Mouse (Mus musculus) heart, embryonic 12.5 days (tissue): Measurements from ENCODE around the gene Mex3a. TPM values are rescaled to one million over a fixed set of nuclear protein-coding genes. Genes with fewer than 3 reads are reported as not detected.

Experiments used
- ATAC-seq: fragments of 200-750 bp; cut with Nextera tagmentation; 2 replicates; pipeline ENCODE4 v1.8.0; 2017; ENCODE audit warnings: moderate TSS enrichment, moderate library complexity; ENCODE audit not compliant: insufficient number of reproducible peaks, low FRiP score
- H3K27ac ChIP-seq: fragments of 300-500 bp; sonication (generic); 2 replicates; pipeline ENCODE4 v1.5.1; 2016; ENCODE audit warnings: mild to moderate bottlenecking, moderate library complexity; ENCODE audit not compliant: poor library complexity, severe bottlenecking
- H3K27me3 ChIP-seq: fragments of 300-500 bp; sonication (generic); replicated peaks from 2 replicates; pipeline ENCODE4 v1.6.1; 2016; ENCODE audit warnings: mild to moderate bottlenecking, moderate library complexity
- H3K36me3 ChIP-seq: fragments of 300-500 bp; sonication (generic); 2 replicates; pipeline ENCODE4 v1.6.1; 2016; ENCODE audit warnings: mild to moderate bottlenecking, moderate library complexity
- H3K4me1 ChIP-seq: fragments of 300-500 bp; sonication (generic); replicated peaks from 2 replicates; pipeline ENCODE4 v1.6.1; 2016; ENCODE audit warnings: mild to moderate bottlenecking
- H3K4me2 ChIP-seq: fragments of 300-500 bp; sonication (generic); 2 replicates; pipeline ENCODE4 v1.6.1; 2016; ENCODE audit warnings: mild to moderate bottlenecking, moderate library complexity
- H3K4me3 ChIP-seq: fragments of 300-500 bp; sonication (generic); 2 replicates; pipeline ENCODE4 v1.5.1; 2016; ENCODE audit warnings: mild to moderate bottlenecking
- H3K9ac ChIP-seq: fragments of 300-500 bp; sonication (generic); 2 replicates; pipeline ENCODE4 v1.6.1; 2016; ENCODE audit warnings: mild to moderate bottlenecking, moderate library complexity
- H3K9me3 ChIP-seq: fragments of 300-500 bp; sonication (generic); replicated peaks from 2 replicates; pipeline ENCODE4 v1.6.1; 2016; ENCODE audit warnings: mild to moderate bottlenecking, moderate library complexity
- WGBS: fragments of 180-500 bp; shearing (Covaris S2); methylation state at CpG from one replicate; pipeline ENCODE4 v1.1.7; 2016; 5-methylcytosine and 5-hydroxymethylcytosine counted together
- polyA plus RNA-seq: library from polyadenylated mRNA; unstranded; fragments of >200 nt; fragmentation: Nextera tagmentation; extraction: Ambion mirVana; gene quantifications from 2 replicates; pipeline ENCODE4 v1.2.1, GENCODE M21; 2016

Gene Mex3a
- polyA plus RNA-seq, 1 experiment from 2014 or later, result 11.8 TPM

DNA sequence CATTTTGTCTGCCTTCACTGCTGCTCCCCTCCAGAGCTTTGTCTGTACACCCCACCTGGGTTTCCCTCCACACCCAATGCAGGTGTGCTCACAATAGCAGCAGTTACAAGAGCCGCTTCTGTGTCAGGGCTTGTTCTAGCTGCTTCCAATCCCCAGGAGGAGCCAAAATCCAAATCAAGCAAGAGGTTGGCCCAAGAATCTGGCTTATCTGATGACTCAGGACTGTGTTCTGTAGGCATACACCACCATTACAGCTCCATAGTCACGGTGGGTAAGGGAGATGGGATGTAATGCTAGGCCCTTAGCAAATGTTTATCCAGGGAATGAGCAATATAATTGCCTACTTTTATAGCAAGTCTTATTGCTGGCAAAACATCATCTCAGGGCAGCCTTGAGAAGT lies 15.8 kb upstream of the Mex3a start:
- no peak overlapping the region for H3K27ac ChIP-seq
- no peak for ATAC-seq
- no peaks in the 10 kb centered on the region for H3K36me3 ChIP-seq
- no peak overlapping the region for H3K9ac ChIP-seq
- H3K9me3 ChIP-seq, result no peaks in the 10 kb centered on the region
- 81% methylated on average over 2 of the region's 2 CpGs for WGBS
- no peaks in the 10 kb centered on the region for H3K27me3 ChIP-seq
- peaks cover 29% of the 10 kb centered on the region for H3K4me1 ChIP-seq
- H3K4me2 ChIP-seq, result no peak overlapping the region
- no peak overlapping the region for H3K4me3 ChIP-seq

DNA sequence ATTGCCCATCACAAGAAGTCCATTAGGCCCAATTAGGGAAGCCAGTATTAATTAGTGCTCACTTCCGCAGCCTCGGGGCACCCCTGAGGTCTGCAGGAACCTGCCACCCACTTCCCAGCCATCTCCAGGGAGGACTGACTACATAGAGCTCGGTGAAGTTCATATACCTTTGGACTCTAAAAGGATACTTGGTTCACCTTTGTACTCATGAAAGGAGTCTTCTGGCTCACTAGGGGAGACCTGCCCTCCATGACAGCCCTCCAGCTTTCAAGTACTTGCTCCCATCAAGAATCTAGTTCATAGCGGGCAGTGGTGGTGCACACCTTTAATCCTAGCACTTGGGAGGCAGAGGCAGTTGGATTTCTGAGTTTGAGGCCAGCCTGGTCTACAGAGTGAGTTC lies 13.8 kb upstream of the Mex3a start:
- no peak overlapping the region for H3K4me2 ChIP-seq
- no peaks in the 10 kb centered on the region for H3K27me3 ChIP-seq
- 86% methylated on average over 4 of the region's 4 CpGs for WGBS

DNA sequence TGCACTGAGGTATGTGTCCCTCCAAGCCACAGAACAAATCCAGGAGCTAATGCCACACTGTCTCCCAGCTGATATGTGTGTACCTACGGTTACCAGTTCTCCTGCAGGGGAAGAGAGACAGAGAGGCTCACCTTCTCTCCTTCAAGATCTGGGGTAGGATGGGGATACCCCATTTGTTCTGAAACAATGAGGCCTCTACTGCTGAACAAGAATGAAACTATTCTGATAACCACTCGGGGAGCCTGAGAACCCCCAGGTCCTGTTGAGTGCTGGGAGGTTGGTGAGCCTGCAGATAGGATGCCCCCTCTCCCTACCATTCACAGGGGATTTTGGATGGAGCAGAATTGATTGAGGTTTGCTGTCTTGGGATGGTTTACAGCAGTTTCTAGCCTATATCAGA lies 12.1 kb upstream of the Mex3a start:
- Histone ChIP-seq H3K4me2 (no peak overlapping the region), H3K4me1 (no peaks in the 10 kb centered on the region), H3K27ac (no peak overlapping the region), H3K27me3 (no peaks in the 10 kb centered on the region), H3K9ac (no peak overlapping the region), H3K36me3 (peaks cover 20% of the 10 kb centered on the region), H3K9me3 (no peaks in the 10 kb centered on the region), H3K4me3 (no peak overlapping the region)
- WGBS, result 69% methylated on average over 2 of the region's 2 CpGs
- ATAC-seq, result no peak

More for the DNA sequence above, 13.8 kb upstream of the Mex3a start:
- Histone ChIP-seq H3K9ac (no peak overlapping the region), H3K27ac (no peak overlapping the region), H3K36me3 (0 out of 2 replicates have a peak, but pooled peaks cover 6% of the 10 kb centered on the region), H3K4me3 (no peak overlapping the region), H3K4me1 (peaks cover 9% of the 10 kb centered on the region), H3K9me3 (no peaks in the 10 kb centered on the region)
- ATAC-seq, result no peak

DNA sequence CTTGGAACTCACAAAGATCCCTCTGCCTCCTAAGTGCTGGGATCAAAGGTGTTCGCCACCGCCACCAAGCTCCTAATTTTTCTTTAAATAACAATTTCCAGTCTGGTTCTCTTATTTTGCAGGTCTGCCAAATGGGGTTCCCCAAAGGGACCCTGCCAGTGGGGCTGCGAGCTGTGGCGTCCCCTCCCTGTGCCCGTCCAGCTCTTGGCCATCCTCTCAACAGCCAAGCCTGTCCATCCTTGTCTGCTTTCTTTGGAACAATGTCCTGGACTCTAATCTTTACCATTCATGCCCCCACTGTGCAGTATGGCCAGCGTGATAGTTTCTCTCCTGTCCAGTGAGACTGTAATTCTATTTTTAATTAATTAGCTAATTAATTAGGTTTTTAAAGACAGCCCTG lies 11.0 kb upstream of the Mex3a start:
- 91% methylated on average over 6 of the region's 6 CpGs for WGBS
- Histone ChIP-seq H3K4me2 (no peak overlapping the region), H3K36me3 (peaks cover 23% of the 10 kb centered on the region), H3K4me1 (peaks cover 5% of the 10 kb centered on the region), H3K27ac (no peak overlapping the region), H3K9me3 (no peaks in the 10 kb centered on the region), H3K9ac (no peak overlapping the region), H3K27me3 (no peaks in the 10 kb centered on the region), H3K4me3 (no peak overlapping the region)
- no peak for ATAC-seq

DNA sequence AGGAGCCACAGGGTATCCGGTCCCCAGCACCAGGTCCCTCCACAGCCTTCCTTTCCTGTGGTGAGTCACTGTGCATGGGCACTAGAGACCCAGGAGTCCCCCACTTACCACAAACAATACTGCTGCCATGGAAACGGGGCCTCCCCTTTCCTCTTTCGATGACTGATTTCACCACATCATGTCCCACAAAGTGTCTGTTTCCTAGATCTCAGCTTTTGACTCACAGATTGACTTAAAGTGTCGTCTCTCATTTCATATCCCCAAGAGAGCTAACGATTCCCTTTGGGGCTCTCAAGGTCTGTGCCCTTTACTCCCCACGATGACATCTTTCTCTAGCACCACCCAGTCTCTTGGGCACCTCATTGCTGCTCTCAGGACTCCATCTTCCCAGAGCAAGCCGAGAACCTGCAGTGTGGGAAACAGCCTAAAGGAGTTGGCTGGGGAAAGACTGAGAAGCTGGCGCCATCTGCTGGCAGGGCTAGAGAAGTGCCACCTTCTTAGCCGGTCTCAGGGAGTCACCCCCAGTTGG lies 10.3 kb upstream of the Mex3a start:
- WGBS, result 28% methylated on average over 9 of the region's 9 CpGs
- no peak for ATAC-seq
- H3K4me2 ChIP-seq, result no peak overlapping the region

DNA sequence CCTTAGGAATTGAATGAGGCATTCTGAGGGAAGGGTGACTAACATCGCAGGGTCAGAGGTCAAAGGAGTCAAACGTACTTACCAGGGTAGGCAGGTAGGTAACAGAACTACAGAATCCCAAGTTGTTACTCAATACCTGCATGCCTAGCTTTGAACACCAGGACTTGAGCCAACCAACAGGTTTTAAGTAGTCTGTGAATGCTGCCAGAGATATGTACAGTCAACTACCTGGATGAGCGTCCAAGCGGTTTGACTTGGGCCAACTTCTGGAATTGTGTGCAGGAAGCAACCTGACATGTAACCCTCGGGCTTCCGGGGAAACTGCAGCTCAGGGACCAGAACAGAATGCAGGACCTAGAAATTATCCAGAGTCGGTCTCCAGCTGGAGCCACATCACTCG lies 9.2 kb upstream of the Mex3a start:
- no peak for ATAC-seq
- WGBS, result 81% methylated on average over 8 of the region's 8 CpGs
- H3K9ac ChIP-seq, result no peak overlapping the region
- peaks cover 21% of the 10 kb centered on the region for H3K4me1 ChIP-seq
- H3K9me3 ChIP-seq, result no peaks in the 10 kb centered on the region
- no peak overlapping the region for H3K4me3 ChIP-seq
- H3K36me3 ChIP-seq, result peaks cover 23% of the 10 kb centered on the region
- H3K4me2 ChIP-seq, result no peak overlapping the region
- no peak overlapping the region for H3K27ac ChIP-seq
- no peaks in the 10 kb centered on the region for H3K27me3 ChIP-seq

More for the DNA sequence above, 10.3 kb upstream of the Mex3a start:
- Histone ChIP-seq H3K9ac (no peak overlapping the region), H3K36me3 (peaks cover 23% of the 10 kb centered on the region), H3K9me3 (no peaks in the 10 kb centered on the region), H3K27me3 (no peaks in the 10 kb centered on the region), H3K4me1 (peaks cover 12% of the 10 kb centered on the region), H3K27ac (no peak overlapping the region), H3K4me3 (no peak overlapping the region)

DNA sequence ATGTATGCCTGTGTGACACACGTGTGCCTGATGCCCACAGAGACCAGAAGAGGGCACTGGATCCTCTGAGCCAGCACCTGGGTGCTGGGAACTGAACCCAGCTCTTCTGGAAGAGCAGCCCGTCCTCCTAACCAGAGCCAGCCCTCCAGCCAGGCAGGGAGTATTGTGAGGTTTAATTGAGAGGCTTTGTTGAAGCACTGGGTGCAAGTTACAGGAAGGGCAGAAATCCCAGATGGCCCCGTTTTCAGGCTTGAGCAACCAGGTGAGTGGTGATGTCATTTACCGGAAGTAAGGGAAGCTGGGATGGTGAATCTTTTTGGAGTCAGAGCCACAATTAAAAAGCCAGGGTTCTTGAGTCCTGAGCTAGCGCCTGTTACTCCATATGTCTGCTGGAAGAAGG lies 7.2 kb upstream of the Mex3a start:
- no peak for ATAC-seq
- Histone ChIP-seq H3K36me3 (peaks cover 23% of the 10 kb centered on the region), H3K27ac (no peak overlapping the region), H3K4me2 (no peak overlapping the region), H3K27me3 (no peaks in the 10 kb centered on the region), H3K9ac (no peak overlapping the region), H3K9me3 (no peaks in the 10 kb centered on the region), H3K4me1 (peaks cover 39% of the 10 kb centered on the region), H3K4me3 (no peak overlapping the region)
- WGBS, result 82% methylated on average over 5 of the region's 5 CpGs

DNA sequence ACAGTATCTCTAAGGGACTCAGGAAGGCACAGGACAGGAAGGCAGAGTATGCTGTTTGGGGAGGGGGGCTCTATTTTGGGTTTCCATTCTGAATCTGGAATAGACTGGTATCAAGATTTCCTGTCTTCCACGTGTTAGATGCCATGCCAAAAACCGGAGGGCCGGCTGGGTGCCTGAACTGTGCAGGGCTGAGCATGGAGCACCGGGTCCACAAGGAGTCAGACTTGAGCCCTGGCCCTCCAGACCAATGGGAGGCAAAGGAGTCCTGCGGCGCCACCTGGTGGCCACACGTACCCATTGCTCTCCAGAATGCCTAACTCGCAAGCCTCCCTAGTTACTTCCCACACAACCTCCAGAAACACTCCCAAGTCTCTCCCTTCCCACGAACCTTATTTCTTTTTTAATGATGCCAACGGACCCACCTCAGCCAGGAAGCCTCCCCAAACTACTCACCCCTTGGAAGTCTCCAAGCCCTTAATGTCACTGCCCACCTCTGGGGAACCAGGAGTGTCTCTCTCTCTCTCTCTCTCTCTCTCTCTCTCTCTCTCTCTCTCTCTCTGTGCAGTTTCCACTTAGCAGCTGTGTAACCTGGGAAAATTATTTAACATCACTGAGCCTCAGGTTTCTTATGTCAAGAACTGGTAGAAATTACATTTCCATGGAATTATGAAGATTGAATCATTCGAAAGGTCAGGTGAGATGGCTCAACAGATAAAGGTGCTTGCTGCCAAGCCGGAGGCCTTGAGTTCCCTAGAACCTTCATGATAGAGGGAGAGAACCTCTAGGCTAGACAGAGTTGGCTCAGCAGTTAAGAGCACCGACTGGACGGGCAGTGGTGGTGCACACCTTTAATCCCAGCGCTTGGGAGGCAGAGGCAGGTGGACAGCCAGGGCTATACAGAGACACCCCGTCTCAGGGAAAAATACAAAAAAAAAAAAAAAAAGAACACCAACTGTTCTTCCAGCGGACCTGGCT lies 5.8 kb upstream of the Mex3a start:
- no peak overlapping the region for H3K4me2 ChIP-seq
- WGBS, result 32% methylated on average over 17 of the region's 17 CpGs
- ATAC-seq, result peak; percentile 69
- peak overlapping the region; percentile 34; the same call in 1 of the 2 replicates for H3K9ac ChIP-seq
- no peaks in the 10 kb centered on the region for H3K9me3 ChIP-seq
- H3K27ac ChIP-seq, result no peak overlapping the region
- H3K4me1 ChIP-seq, result peaks cover 46% of the 10 kb centered on the region
- H3K27me3 ChIP-seq, result no peaks in the 10 kb centered on the region
- H3K36me3 ChIP-seq, result peaks cover 23% of the 10 kb centered on the region
- no peak overlapping the region for H3K4me3 ChIP-seq

DNA sequence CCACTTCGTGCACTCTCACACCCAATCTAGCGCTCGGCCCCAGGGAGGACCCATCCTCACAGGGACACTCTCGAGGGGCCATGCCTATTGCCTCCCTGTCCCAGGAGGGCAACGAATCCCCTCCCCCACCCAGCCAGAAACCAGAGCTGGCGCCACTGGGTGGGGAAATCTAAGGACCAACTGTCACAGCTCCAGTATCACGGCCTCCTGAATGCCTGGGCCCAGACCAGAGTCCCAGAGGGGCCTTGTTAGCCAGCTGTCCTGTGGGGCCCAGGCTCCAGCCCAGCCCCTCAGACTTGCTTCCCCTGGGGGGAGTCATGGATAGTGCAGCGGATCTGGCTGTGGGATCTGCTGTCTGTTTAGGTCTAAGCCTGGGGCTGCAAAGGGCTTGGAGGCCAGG lies 4.6 kb upstream of the Mex3a start:
- Histone ChIP-seq H3K9ac (peak overlapping the region; percentile 27), H3K9me3 (no peaks in the 10 kb centered on the region), H3K4me3 (no peak overlapping the region), H3K27me3 (no peaks in the 10 kb centered on the region), H3K4me2 (peak overlapping the region; percentile 44), H3K27ac (peak overlapping the region; percentile 19), H3K4me1 (peaks cover 46% of the 10 kb centered on the region), H3K36me3 (peaks cover 23% of the 10 kb centered on the region)
- no peak for ATAC-seq
- WGBS, result 15% methylated on average over 8 of the region's 8 CpGs

DNA sequence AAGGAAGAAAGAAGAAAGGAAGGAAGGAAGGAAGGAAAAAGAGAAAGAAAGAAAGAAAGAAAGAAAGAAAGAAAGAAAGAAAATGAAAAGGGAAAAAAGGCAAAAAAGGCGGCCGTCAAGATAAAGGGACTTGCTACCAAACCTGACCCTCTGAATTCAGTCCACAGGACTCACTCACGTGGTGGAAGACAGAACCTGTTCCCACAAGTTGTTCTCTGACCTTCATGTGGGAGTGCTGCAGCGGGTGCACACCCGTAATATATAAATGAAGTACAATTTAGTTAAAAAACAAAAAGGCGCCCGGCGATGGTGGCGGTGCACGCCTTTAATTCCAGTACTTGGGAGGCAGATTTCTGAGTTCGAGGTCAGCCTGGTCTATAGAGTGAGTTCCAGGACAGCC lies 3.5 kb upstream of the Mex3a start:
- WGBS, result 82% methylated on average over 11 of the region's 11 CpGs
- Histone ChIP-seq H3K4me1 (peaks cover 47% of the 10 kb centered on the region), H3K27ac (peak overlapping the region; percentile 95; the same call in 1 of the 2 replicates), H3K9me3 (no peaks in the 10 kb centered on the region), H3K9ac (no peak overlapping the region), H3K4me2 (peak overlapping the region; percentile 88; the same call in 1 of the 2 replicates), H3K36me3 (peaks cover 17% of the 10 kb centered on the region), H3K4me3 (no peak overlapping the region), H3K27me3 (no peaks in the 10 kb centered on the region)
- ATAC-seq, result no peak

DNA sequence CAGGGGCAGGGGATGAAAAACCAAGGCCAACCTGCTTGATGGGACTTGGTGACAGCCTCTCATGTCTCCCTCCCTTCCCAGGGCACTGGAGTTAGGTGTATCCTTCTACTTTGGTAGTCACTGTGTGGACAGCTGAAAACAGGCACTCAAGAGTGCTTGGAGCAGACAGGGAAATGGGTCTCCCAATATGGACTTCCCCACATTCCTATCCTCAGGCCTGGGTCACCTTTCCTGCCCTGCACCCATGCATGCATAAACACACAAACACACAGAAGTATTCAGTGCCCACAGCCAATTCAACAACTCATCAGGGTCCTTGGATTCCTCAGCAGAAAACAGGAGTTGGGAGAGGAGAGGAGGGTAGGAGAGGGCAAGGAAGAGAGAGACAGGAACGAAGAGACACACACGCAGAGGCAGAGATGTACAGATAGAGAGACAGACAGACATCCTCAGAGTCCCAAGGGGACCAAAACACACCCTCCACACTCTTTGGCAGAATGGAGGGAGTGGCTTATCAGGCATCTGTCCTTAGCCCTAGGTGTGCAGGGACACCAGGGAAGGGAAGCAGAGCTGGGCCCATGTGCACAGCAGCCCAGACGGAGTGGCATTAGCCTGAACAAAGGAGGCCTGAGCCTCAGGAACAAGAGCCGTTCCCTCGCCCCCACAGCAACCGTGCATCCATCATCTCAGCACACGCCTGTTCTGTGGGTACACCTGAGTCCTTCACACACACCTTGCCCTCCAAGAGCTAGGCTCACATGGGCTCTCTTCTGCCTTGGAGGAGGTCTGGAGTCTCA lies 2.8 kb upstream of the Mex3a start:
- Histone ChIP-seq H3K9ac (peak overlapping the region; percentile 54), H3K36me3 (peaks cover 10% of the 10 kb centered on the region), H3K4me3 (peak overlapping the region; percentile 83), H3K9me3 (no peaks in the 10 kb centered on the region), H3K27me3 (no peaks in the 10 kb centered on the region), H3K27ac (peak overlapping the region; percentile 95), H3K4me2 (peak overlapping the region; percentile 88), H3K4me1 (peaks cover 55% of the 10 kb centered on the region)
- WGBS, result 38% methylated on average over 7 of the region's 7 CpGs
- no peak for ATAC-seq
